Mouse (Mus musculus): ENCODE results near the gene Aldob. TPM values are rescaled to one million over a fixed set of nuclear protein-coding genes. Genes with fewer than 3 reads are reported as not detected.

The Aldob gene
- polyA plus RNA-seq, 1 experiment from 2014 or later: 1.9 TPM

- Histone ChIP-seq H3K4me2 (ENCODE audit: low read depth, low read length) (no peak overlapping the region), H3K27me3 (ENCODE audit: control insufficient read depth, insufficient read depth, low read length) (no peaks in the 10 kb centered on the region), H3K9ac (ENCODE audit: low read length) (no peak overlapping the region), H3K36me3 (ENCODE audit: control insufficient read depth, insufficient read depth) (no peaks in the 10 kb centered on the region), H3K4me3 (ENCODE audit: low read length) (no peak overlapping the region), H3K9me3 (replicated peaks; ENCODE audit: control insufficient read depth, low read length) (no peaks in the 10 kb centered on the region), H3K4me1 (ENCODE audit: control insufficient read depth, insufficient read depth, low read length) (peaks cover 7% of the 10 kb centered on the region; the same call in 1 of the 2 replicates), H3K27ac (ENCODE audit: low read length) (no peak overlapping the region)
- WGBS: 30% methylated on average over 3 of the region's 3 CpGs
- no peak for ATAC-seq (replicated peaks; ENCODE audit: extremely low read depth, insufficient read depth, low FRiP score)
Measured at GRCm38 (mm10) chr4:49540966-49541365, 8.4 kb downstream of the Aldob start.

GRCm38 (mm10) chr4:49539665-49540064 lies 9.7 kb downstream of the Aldob start:
- H3K9ac ChIP-seq (ENCODE audit: low read length): no peak overlapping the region
- no peaks in the 10 kb centered on the region for H3K36me3 ChIP-seq (ENCODE audit: control insufficient read depth, insufficient read depth)
- H3K4me3 ChIP-seq (ENCODE audit: low read length): no peak overlapping the region
- H3K27me3 ChIP-seq (ENCODE audit: control insufficient read depth, insufficient read depth, low read length): no peaks in the 10 kb centered on the region
- H3K4me1 ChIP-seq (ENCODE audit: control insufficient read depth, insufficient read depth, low read length): peaks cover 7% of the 10 kb centered on the region; the same call in 1 of the 2 replicates
- no peak overlapping the region for H3K4me2 ChIP-seq (ENCODE audit: low read depth, low read length)
- ATAC-seq (replicated peaks; ENCODE audit: extremely low read depth, insufficient read depth, low FRiP score): peak; percentile 55; the same call in 1 of the 2 replicates
- WGBS: 31% methylated on average over 6 of the region's 6 CpGs
- no peak overlapping the region for H3K27ac ChIP-seq (ENCODE audit: low read length)
- no peaks in the 10 kb centered on the region for H3K9me3 ChIP-seq (replicated peaks; ENCODE audit: control insufficient read depth, low read length)

GRCm38 (mm10) chr4:49536671-49537070 lies 12.7 kb downstream of the Aldob start:
- Histone ChIP-seq H3K27me3 (ENCODE audit: control insufficient read depth, insufficient read depth, low read length) (no peaks in the 10 kb centered on the region), H3K27ac (ENCODE audit: low read length) (no peak overlapping the region), H3K36me3 (ENCODE audit: control insufficient read depth, insufficient read depth) (peaks cover 9% of the 10 kb centered on the region), H3K4me2 (ENCODE audit: low read depth, low read length) (no peak overlapping the region), H3K9ac (ENCODE audit: low read length) (no peak overlapping the region), H3K4me3 (ENCODE audit: low read length) (no peak overlapping the region), H3K9me3 (replicated peaks; ENCODE audit: control insufficient read depth, low read length) (no peaks in the 10 kb centered on the region), H3K4me1 (ENCODE audit: control insufficient read depth, insufficient read depth, low read length) (peaks cover 7% of the 10 kb centered on the region; the same call in 1 of the 2 replicates)
- WGBS: 73% methylated on average over 4 of the region's 4 CpGs
- no peak for ATAC-seq (replicated peaks; ENCODE audit: extremely low read depth, insufficient read depth, low FRiP score)

GRCm38 (mm10) chr4:49535675-49536294 lies 13.6 kb downstream of the Aldob start:
- peaks cover 13% of the 10 kb centered on the region for H3K36me3 ChIP-seq (ENCODE audit: control insufficient read depth, insufficient read depth)
- peaks cover 4% of the 10 kb centered on the region for H3K9me3 ChIP-seq (replicated peaks; ENCODE audit: control insufficient read depth, low read length)
- no peak overlapping the region for H3K27ac ChIP-seq (ENCODE audit: low read length)
- H3K4me3 ChIP-seq (ENCODE audit: low read length): no peak overlapping the region
- 0 out of 2 replicates have a peak, but pooled peaks cover 4% of the 10 kb centered on the region for H3K4me1 ChIP-seq (ENCODE audit: control insufficient read depth, insufficient read depth, low read length)
- H3K4me2 ChIP-seq (ENCODE audit: low read depth, low read length): no peak overlapping the region
- ATAC-seq (replicated peaks; ENCODE audit: extremely low read depth, insufficient read depth, low FRiP score): no peak
- no peak overlapping the region for H3K9ac ChIP-seq (ENCODE audit: low read length)
- 88% methylated on average over 4 of the region's 4 CpGs for WGBS
- H3K27me3 ChIP-seq (ENCODE audit: control insufficient read depth, insufficient read depth, low read length): no peaks in the 10 kb centered on the region

- Histone ChIP-seq H3K4me2 (ENCODE audit: low read depth, low read length) (no peak overlapping the region), H3K9ac (ENCODE audit: low read length) (no peak overlapping the region), H3K27ac (ENCODE audit: low read length) (no peak overlapping the region), H3K4me3 (ENCODE audit: low read length) (no peak overlapping the region), H3K36me3 (ENCODE audit: control insufficient read depth, insufficient read depth) (peaks cover 20% of the 10 kb centered on the region), H3K4me1 (ENCODE audit: control insufficient read depth, insufficient read depth, low read length) (0 out of 2 replicates have a peak, but pooled peaks cover 4% of the 10 kb centered on the region), H3K9me3 (replicated peaks; ENCODE audit: control insufficient read depth, low read length) (peaks cover 11% of the 10 kb centered on the region), H3K27me3 (ENCODE audit: control insufficient read depth, insufficient read depth, low read length) (no peaks in the 10 kb centered on the region)
- ATAC-seq (replicated peaks; ENCODE audit: extremely low read depth, insufficient read depth, low FRiP score): no peak
- WGBS: 85% methylated on average over 3 of the region's 3 CpGs
Measured at GRCm38 (mm10) chr4:49535036-49535435, 14.3 kb downstream of the Aldob start.

GRCm38 (mm10) chr4:49522576-49522975 lies 26.8 kb downstream of the Aldob start:
- H3K4me3 ChIP-seq (ENCODE audit: low read length): peak overlapping the region; percentile 69
- no peak for ATAC-seq (replicated peaks; ENCODE audit: extremely low read depth, insufficient read depth, low FRiP score)
- H3K36me3 ChIP-seq (ENCODE audit: control insufficient read depth, insufficient read depth): peaks cover 25% of the 10 kb centered on the region
- no peak overlapping the region for H3K9ac ChIP-seq (ENCODE audit: low read length)
- peaks cover 7% of the 10 kb centered on the region for H3K4me1 ChIP-seq (ENCODE audit: control insufficient read depth, insufficient read depth, low read length)
- no peak overlapping the region for H3K27ac ChIP-seq (ENCODE audit: low read length)
- no peaks in the 10 kb centered on the region for H3K9me3 ChIP-seq (replicated peaks; ENCODE audit: control insufficient read depth, low read length)
- H3K27me3 ChIP-seq (ENCODE audit: control insufficient read depth, insufficient read depth, low read length): no peaks in the 10 kb centered on the region
- 59% methylated on average over 9 of the region's 9 CpGs for WGBS
- H3K4me2 ChIP-seq (ENCODE audit: low read depth, low read length): peak overlapping the region; percentile 85

- Histone ChIP-seq H3K4me3 (ENCODE audit: low read length) (peak overlapping the region; percentile 69), H3K27ac (ENCODE audit: low read length) (peak overlapping the region; percentile 15), H3K36me3 (ENCODE audit: control insufficient read depth, insufficient read depth) (peaks cover 23% of the 10 kb centered on the region), H3K4me1 (ENCODE audit: control insufficient read depth, insufficient read depth, low read length) (peaks cover 7% of the 10 kb centered on the region), H3K9ac (ENCODE audit: low read length) (peak overlapping the region; percentile 86), H3K4me2 (ENCODE audit: low read depth, low read length) (peak overlapping the region; percentile 85), H3K27me3 (ENCODE audit: control insufficient read depth, insufficient read depth, low read length) (no peaks in the 10 kb centered on the region), H3K9me3 (replicated peaks; ENCODE audit: control insufficient read depth, low read length) (no peaks in the 10 kb centered on the region)
- ATAC-seq (replicated peaks; ENCODE audit: extremely low read depth, insufficient read depth, low FRiP score): peak; percentile 56
- under 1% methylated on average over 17 of the region's 17 CpGs for WGBS
Measured at GRCm38 (mm10) chr4:49521346-49521745, 28.0 kb downstream of the Aldob start.

GRCm38 (mm10) chr4:49520572-49521340 lies 28.6 kb downstream of the Aldob start, which contains the start of the genes Mrpl50 and Zfp189:
Gene Mrpl50 (minus strand): TSS chr4:49521093.
Gene Zfp189 (plus strand): TSS chr4:49521176.
- ATAC-seq (replicated peaks; ENCODE audit: extremely low read depth, insufficient read depth, low FRiP score): peak; percentile 99
- H3K4me1 ChIP-seq (ENCODE audit: control insufficient read depth, insufficient read depth, low read length): peaks cover 7% of the 10 kb centered on the region

GRCm38 (mm10) chr4:49519476-49519875 lies 29.9 kb downstream of the Aldob start:
- H3K4me2 ChIP-seq (ENCODE audit: low read depth, low read length): peak overlapping the region; percentile 17; the same call in 1 of the 2 replicates
- peaks cover 12% of the 10 kb centered on the region for H3K36me3 ChIP-seq (ENCODE audit: control insufficient read depth, insufficient read depth)
- WGBS: 80% methylated on average over 5 of the region's 5 CpGs
- H3K27me3 ChIP-seq (ENCODE audit: control insufficient read depth, insufficient read depth, low read length): no peaks in the 10 kb centered on the region
- H3K9me3 ChIP-seq (replicated peaks; ENCODE audit: control insufficient read depth, low read length): no peaks in the 10 kb centered on the region
- H3K4me3 ChIP-seq (ENCODE audit: low read length): no peak overlapping the region
- peaks cover 7% of the 10 kb centered on the region for H3K4me1 ChIP-seq (ENCODE audit: control insufficient read depth, insufficient read depth, low read length)
- H3K9ac ChIP-seq (ENCODE audit: low read length): no peak overlapping the region
- ATAC-seq (replicated peaks; ENCODE audit: extremely low read depth, insufficient read depth, low FRiP score): no peak
- H3K27ac ChIP-seq (ENCODE audit: low read length): no peak overlapping the region

More at GRCm38 (mm10) chr4:49520572-49521340, 28.6 kb downstream of the Aldob start, which contains the start of the genes Mrpl50 and Zfp189:
- Histone ChIP-seq H3K9me3 (replicated peaks; ENCODE audit: control insufficient read depth, low read length) (no peaks in the 10 kb centered on the region), H3K27me3 (ENCODE audit: control insufficient read depth, insufficient read depth, low read length) (no peaks in the 10 kb centered on the region), H3K9ac (ENCODE audit: low read length) (peak within 1 kb of the TSS; percentile 91), H3K27ac (ENCODE audit: low read length) (peak within 1 kb of the TSS; percentile 66), H3K4me3 (ENCODE audit: low read length) (peak within 1 kb of the TSS; percentile 69), H3K36me3 (ENCODE audit: control insufficient read depth, insufficient read depth) (peaks cover 20% of the 10 kb centered on the region), H3K4me2 (ENCODE audit: low read depth, low read length) (peak within 1 kb of the TSS; percentile 85)
- WGBS: under 1% methylated on average over 41 of the region's 41 CpGs

Data from heart, embryonic 16.5 days (tissue).